Mouse (Mus musculus): ENCODE measurements around the gene Dnah12. TPM values are rescaled to one million over a fixed set of nuclear protein-coding genes. Genes with fewer than 3 reads are reported as not detected.
A peak's percentile ranks its signal among the peaks of the same experiment; 100 is the strongest.
"Not testable (repeated sequence)": the region's sequence is repeated elsewhere in the genome, so short reads cannot be mapped to it uniquely, and the experiment has no call there.

The Dnah12 gene
- total and polyA plus RNA-seq, 3 experiments: 0.16 TPM; not detected in 2

- no peak overlapping the region for H3K4me3 ChIP-seq (ENCODE audit: low read depth, low read length)
Observed at GRCm38 (mm10) chr14:26670964-26671363, 22.1 kb upstream of the Dnah12 start.

DNA sequence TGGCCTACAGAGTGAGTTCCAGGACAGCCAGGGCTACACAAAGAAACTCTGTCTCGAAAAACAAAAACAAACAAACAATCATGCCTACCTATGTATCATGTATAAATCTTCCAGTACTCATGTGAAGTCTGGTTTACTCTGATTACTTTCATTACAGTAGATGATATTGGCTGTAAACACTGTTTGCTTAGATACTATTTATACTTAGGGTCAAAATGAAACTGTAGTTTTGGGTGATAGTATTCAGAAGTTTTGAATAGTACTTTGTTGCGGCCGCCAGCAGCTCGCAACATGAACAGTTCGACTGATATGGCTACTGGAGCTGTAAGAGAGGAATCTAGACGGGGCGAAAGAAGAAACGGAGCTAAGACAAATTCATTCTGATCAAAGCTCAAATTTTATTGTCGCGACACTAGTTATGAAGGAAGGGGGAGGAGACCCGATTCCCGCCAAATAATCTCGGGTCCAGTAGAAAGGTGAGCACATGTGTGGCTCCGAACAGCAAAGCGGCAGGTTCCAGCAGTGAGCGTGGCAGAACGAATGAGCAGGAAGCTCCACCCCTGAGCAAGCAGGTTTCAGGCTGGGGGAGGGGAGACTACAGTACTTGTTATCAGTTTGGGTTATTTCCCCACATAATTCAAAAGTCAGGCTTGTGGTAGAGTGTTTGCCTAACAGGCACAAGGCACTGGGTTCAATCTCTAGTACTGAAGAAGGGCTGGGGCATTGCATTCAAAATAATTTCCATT, 21.0 kb upstream of the Dnah12 start:
- not testable (repeated sequence) for ATAC-seq (ENCODE audit: extremely low read depth, insufficient number of reproducible peaks, low FRiP score, poor library complexity, severe bottlenecking); H3K9me3 ChIP-seq (replicated peaks); DNase-seq (ENCODE audit: low spot score); H3K4me3 ChIP-seq (ENCODE audit: low read depth, low read length); H3K27me3 ChIP-seq (ENCODE audit: insufficient read depth, low read length)
- H3K36me3 ChIP-seq (replicated peaks): peaks cover 14% of the 10 kb centered on the region
- peaks cover 37% of the 10 kb centered on the region for H3K4me1 ChIP-seq (ENCODE audit: insufficient read depth, low read depth, low read length)

More at GRCm38 (mm10) chr14:26670964-26671363, 22.1 kb upstream of the Dnah12 start:
- no peak for TF ChIP-seq POLR2AphosphoS5 (IDR thresholded peaks at IDR 0.05; ENCODE audit: insufficient replicate concordance, low read depth, low read length)
- TF ChIP-seq GATA1 (IDR thresholded peaks at IDR 0.05; ENCODE audit: borderline replicate concordance, low read length): no peak
- no peak for TF ChIP-seq TAL1 (conservative IDR thresholded peaks at IDR 0.05; ENCODE audit: low read depth, low read length)
- TF ChIP-seq GATA2 (IDR thresholded peaks at IDR 0.05; ENCODE audit: borderline replicate concordance, low read depth, low read length): no peak
- TF ChIP-seq CTCF (IDR thresholded peaks at IDR 0.05; ENCODE audit: low read depth, low read length): no peak
- peaks cover 38% of the 10 kb centered on the region for H3K4me1 ChIP-seq (ENCODE audit: insufficient read depth, low read depth, low read length)
- H3K27me3 ChIP-seq (ENCODE audit: insufficient read depth, low read length): peaks cover 2% of the 10 kb centered on the region; the same call in 1 of the 2 replicates
- H3K9me3 ChIP-seq (replicated peaks): no peaks in the 10 kb centered on the region
- peaks cover 23% of the 10 kb centered on the region for H3K36me3 ChIP-seq (replicated peaks)
- DNase-seq (ENCODE audit: low spot score): no peak
- no peak for ATAC-seq (ENCODE audit: extremely low read depth, insufficient number of reproducible peaks, low FRiP score, poor library complexity, severe bottlenecking)

DNA sequence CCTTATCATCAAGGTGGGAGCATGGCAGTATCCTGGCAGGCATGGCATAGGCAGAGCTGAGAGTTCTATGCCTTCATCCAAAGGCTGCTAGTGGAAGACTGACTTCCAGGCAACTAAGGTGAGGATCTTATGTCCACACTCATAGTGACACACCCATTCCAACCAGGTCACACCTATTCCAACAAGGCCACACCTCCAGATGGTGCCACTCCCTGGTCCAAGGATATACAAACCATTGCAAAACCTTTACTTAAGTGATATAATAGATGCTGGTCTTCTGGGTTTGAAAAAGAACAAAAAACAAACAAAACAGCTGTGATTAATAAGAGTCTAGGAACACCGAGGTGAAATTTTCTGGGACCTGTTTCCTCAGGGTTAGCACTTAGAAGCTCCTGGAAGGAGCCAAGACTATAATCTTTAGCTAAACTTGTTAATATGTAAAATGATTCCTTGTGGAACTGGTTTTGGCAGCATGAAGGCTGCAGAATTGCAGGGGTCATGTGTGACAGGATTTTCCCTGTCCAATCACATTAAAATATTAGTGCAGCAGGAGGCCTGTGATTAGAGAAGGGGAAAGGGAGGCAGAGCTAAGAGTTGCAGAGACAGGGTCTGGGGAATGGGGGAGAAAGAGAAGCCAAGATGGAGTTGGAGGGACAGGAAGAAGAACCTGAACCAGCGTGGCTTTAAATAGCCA, 18.5 kb upstream of the Dnah12 start:
- H3K9me3 ChIP-seq (replicated peaks); H3K27me3 ChIP-seq (ENCODE audit: insufficient read depth, low read length); H3K36me3 ChIP-seq (replicated peaks); H3K4me3 ChIP-seq (ENCODE audit: low read depth, low read length); ATAC-seq (ENCODE audit: extremely low read depth, insufficient number of reproducible peaks, low FRiP score, poor library complexity, severe bottlenecking); DNase-seq (ENCODE audit: low spot score): not testable (repeated sequence)
- peaks cover 28% of the 10 kb centered on the region for H3K4me1 ChIP-seq (ENCODE audit: insufficient read depth, low read depth, low read length)

DNA sequence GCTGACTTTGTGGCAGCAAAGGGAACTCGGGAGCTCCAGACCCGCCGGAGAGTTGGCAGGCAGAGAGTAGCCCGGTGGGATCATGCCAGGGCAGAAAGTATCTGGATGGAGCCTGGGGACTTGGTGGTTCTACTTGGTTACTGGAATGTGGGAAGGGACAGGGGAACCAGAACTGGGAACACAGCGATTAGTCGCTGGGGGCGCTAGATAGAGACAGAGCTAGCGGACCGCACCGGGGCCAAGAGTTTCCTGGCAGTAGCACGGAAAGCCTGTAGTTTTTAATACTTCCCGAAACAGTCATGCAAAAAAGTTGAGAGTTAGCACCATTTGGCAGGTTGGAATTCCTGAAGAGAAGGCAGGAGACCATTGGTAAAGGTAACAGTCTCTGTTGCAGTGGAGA, 17.7 kb upstream of the Dnah12 start:
- no peak overlapping the region; the same call in 1 of the 2 replicates for H3K4me3 ChIP-seq (ENCODE audit: low read depth, low read length)

DNA sequence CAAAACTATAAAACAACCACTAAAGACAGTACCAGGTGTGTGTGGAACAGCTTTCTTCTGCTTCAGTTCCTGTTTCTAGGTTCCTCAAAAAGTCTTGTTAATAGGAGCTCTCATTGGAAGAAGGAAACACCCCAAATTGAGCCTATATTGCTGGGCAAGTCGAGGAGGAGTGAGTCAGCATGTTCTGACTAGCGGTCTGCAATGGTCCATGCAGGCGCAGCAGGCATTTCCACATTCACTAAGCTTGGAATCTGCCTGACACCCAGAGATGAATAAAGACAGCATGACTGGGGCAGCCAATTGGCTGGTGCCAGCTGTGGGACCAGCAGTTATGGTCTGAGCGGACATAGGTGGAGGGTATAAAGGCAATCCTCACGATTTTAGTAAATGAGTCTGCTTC, 17.3 kb upstream of the Dnah12 start:
- H3K36me3 ChIP-seq (replicated peaks): no peaks in the 10 kb centered on the region
- H3K4me3 ChIP-seq (ENCODE audit: low read depth, low read length): no peak overlapping the region; the same call in 1 of the 2 replicates
- ATAC-seq (ENCODE audit: extremely low read depth, insufficient number of reproducible peaks, low FRiP score, poor library complexity, severe bottlenecking): peak; percentile 76
- no peaks in the 10 kb centered on the region for H3K9me3 ChIP-seq (replicated peaks)
- no peak for TF ChIP-seq CTCF (IDR thresholded peaks at IDR 0.05; ENCODE audit: low read depth, low read length)
- no peak for TF ChIP-seq TAL1 (conservative IDR thresholded peaks at IDR 0.05; ENCODE audit: low read depth, low read length)
- no peak for TF ChIP-seq POLR2AphosphoS5 (IDR thresholded peaks at IDR 0.05; ENCODE audit: insufficient replicate concordance, low read depth, low read length)
- no peak for TF ChIP-seq GATA1 (IDR thresholded peaks at IDR 0.05; ENCODE audit: borderline replicate concordance, low read length)
- no peak for TF ChIP-seq GATA2 (IDR thresholded peaks at IDR 0.05; ENCODE audit: borderline replicate concordance, low read depth, low read length)
- H3K27me3 ChIP-seq (ENCODE audit: insufficient read depth, low read length): peaks cover 2% of the 10 kb centered on the region; the same call in 1 of the 2 replicates
- peaks cover 28% of the 10 kb centered on the region for H3K4me1 ChIP-seq (ENCODE audit: insufficient read depth, low read depth, low read length)
- peak; percentile 42 for DNase-seq (ENCODE audit: low spot score)

More for the DNA sequence above, 17.7 kb upstream of the Dnah12 start:
- Histone ChIP-seq H3K9me3 (replicated peaks) (no peaks in the 10 kb centered on the region), H3K4me1 (ENCODE audit: insufficient read depth, low read depth, low read length) (peaks cover 28% of the 10 kb centered on the region), H3K27me3 (ENCODE audit: insufficient read depth, low read length) (peaks cover 2% of the 10 kb centered on the region; the same call in 1 of the 2 replicates), H3K36me3 (replicated peaks) (no peaks in the 10 kb centered on the region)
- no peak for TF ChIP-seq POLR2AphosphoS5 (IDR thresholded peaks at IDR 0.05; ENCODE audit: insufficient replicate concordance, low read depth, low read length)
- no peak for TF ChIP-seq CTCF (IDR thresholded peaks at IDR 0.05; ENCODE audit: low read depth, low read length)
- ATAC-seq (ENCODE audit: extremely low read depth, insufficient number of reproducible peaks, low FRiP score, poor library complexity, severe bottlenecking) (no peak), DNase-seq (ENCODE audit: low spot score) (no peak)

GRCm38 (mm10) chr14:26690727-26691126, 2.3 kb upstream of the Dnah12 start:
- H3K36me3 ChIP-seq (replicated peaks): no peaks in the 10 kb centered on the region
- TF ChIP-seq POLR2AphosphoS5 (IDR thresholded peaks at IDR 0.05; ENCODE audit: insufficient replicate concordance, low read depth, low read length) (no peak), TAL1 (conservative IDR thresholded peaks at IDR 0.05; ENCODE audit: low read depth, low read length) (no peak), GATA2 (IDR thresholded peaks at IDR 0.05; ENCODE audit: borderline replicate concordance, low read depth, low read length) (no peak), GATA1 (IDR thresholded peaks at IDR 0.05; ENCODE audit: borderline replicate concordance, low read length) (no peak), CTCF (IDR thresholded peaks at IDR 0.05; ENCODE audit: low read depth, low read length) (no peak)
- no peak for ATAC-seq (ENCODE audit: extremely low read depth, insufficient number of reproducible peaks, low FRiP score, poor library complexity, severe bottlenecking)

More at GRCm38 (mm10) chr14:26690727-26691126, 2.3 kb upstream of the Dnah12 start:
- no peaks in the 10 kb centered on the region for H3K9me3 ChIP-seq (replicated peaks)
- H3K4me1 ChIP-seq (ENCODE audit: insufficient read depth, low read depth, low read length): no peaks in the 10 kb centered on the region
- H3K4me3 ChIP-seq (ENCODE audit: low read depth, low read length): no peak overlapping the region
- peaks cover 3% of the 10 kb centered on the region; the same call in 1 of the 2 replicates for H3K27me3 ChIP-seq (ENCODE audit: insufficient read depth, low read length)
- DNase-seq (ENCODE audit: low spot score): no peak
